Mouse (Mus musculus): ENCODE results near the gene Syn3. TPM values are rescaled to one million over a fixed set of nuclear protein-coding genes. Genes with fewer than 3 reads are reported as not detected.
"Not testable (repeated sequence)": the region's sequence is repeated elsewhere in the genome, so short reads cannot be mapped to it uniquely, and the experiment has no call there.

The Syn3 gene
- 10 to 100 TPM; 23.0 to 27.5 TPM for total RNA-seq (2021)
- long read RNA-seq, experiment 1, partial matches to known transcripts, result 0 of 4 reads
- long read RNA-seq, experiment 1, other reads (novel, unspliced or antisense), result 4 of 4 reads
- long read RNA-seq, experiment 2, partial matches to known transcripts, result 0 of 1 reads
- long read RNA-seq, experiment 2, other reads (novel, unspliced or antisense), result 1 of 1 reads

DNA sequence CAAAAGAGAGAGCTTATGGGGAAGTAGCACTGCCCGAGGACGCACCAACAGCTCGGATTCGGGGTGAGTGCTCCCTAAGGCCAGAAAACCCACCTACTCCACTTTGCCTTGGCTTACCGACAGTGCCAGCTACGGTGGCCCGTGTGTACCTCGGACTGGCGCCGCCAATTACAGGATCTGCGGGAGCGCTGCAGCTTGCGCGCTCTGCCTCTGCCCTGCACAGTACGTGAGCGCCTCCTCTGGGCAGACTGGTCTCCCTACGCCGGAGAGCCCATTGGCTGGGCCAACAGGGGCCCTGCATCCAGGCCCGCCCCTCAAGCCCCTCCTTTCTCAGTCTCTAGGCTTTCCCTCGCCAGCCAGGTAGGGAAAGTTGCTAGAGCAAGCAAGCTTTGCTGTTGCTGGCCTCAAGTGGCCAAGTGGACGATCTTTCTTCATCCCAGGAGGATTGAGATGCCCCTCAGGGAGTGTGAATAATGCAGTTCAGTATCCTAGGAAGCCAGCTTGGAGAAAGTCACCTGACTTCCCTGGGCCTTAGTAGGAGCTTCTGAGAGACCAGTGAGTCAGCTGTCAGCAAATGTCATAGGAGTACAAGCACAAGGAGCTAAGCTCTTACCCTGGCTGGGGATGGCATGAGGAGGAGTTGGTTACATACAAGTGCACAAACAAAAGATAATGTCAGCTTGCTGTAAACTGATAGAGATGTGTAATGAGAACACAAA lies at the start of gene Syn3:
Syn3 (minus strand) TSS at position 224 of the 719 bp plus-strand sequence.
- DNase-seq (ENCODE audit: low spot score in 2 of 2), result peak; percentile 95 to 97

GRCm38 (mm10) chr10:86526357-86526874 lies 27.7 kb upstream of the Syn3 start:
- DNase-seq (ENCODE audit: low spot score in 2 of 2), result not testable (repeated sequence)

DNA sequence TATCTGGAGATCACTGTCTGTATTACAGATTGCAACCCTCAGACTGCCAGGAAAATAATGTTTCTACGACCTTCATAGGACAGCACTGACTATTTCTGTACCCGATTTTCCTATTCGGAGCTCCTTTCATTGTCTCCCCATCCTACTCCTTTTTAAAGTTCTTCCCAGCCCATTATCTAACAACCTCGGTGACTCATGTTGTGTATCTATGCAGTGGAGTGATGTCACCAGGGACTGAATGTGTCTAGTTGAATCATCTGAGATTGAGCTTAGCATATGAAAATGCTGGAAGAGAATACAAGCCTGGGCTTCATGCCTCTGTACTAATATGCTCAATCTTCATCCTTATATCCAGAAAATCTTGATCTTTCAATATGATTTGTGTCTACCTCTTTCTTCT lies 15.1 kb upstream of the Syn3 start:
- DNase-seq (ENCODE audit: low spot score in 2 of 2), result peak in 1 of 2 experiments; percentile 17

DNA sequence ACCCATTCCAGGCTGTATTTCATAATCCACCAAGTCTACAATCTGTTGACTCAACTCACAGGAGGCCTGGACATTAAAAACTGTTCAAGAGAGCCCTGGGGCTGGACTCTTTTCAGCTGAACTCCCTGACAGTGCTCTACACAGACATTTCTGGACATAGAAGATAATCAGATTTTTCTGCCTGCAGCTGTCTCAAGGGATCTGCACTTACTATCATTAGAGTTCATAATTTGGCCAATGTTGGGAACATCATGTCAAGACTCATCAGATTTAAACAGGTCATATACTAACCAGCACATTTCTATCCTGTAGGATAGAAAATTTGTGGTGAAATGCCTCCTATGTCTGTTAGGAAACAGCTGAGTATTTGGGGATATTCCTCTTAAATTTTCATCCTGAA lies 12.2 kb upstream of the Syn3 start:
- no peak for DNase-seq (ENCODE audit: low spot score in 2 of 2)

DNA sequence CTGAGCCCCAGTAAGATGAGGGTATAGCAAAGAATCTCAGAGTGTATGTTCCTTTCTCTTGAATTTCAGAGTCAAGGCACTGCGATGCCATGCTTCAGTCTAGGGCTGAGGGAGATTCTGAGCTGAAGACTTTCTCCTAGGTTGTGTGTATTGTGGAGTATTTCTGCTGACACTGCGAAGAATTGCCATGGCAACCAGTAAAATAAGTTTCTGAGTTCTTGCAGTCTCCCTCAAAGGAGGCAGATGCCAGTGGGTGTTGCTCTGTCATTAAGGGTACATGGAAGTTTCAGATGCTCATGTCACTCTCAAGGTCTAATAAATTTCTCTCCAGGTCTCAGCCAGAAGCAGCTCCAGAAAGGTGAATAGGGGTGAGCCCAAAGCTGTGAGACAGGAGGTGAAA lies 3.4 kb upstream of the Syn3 start:
- peak in 1 of 2 experiments; percentile 54 for DNase-seq (ENCODE audit: low spot score in 2 of 2)

DNA sequence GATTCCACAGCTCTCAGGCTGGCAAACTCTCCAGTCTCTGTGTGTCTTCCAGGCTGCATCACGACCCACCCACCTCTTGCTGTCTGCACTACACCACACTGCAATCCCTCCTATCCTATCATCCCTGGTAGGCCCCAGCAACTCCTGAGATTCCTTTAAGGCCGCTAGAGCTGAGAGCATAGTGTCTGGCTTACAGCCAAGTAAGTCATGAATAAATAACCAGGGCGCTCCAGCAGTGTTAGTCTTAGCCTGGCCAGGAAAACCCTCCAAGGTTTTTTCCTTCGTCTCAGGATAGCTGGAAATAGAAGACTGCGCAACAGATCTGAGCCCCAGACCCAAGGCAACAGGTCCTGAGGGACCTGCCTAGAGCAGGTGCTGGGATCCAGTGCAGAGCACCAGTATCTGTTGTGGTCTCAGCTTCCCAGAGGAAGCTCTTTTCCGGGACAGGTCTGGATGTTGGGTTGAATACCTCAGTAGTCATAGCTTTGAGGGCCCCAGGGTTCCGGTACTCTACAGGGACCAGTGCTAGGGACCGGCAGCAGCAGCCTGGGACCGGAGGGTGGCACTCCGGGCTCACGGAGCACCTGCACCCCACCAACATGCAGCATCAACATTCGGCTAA lies 534 bp downstream of the Syn3 start:
- DNase-seq (ENCODE audit: low spot score in 2 of 2), result peak; percentile 42 to 63

DNA sequence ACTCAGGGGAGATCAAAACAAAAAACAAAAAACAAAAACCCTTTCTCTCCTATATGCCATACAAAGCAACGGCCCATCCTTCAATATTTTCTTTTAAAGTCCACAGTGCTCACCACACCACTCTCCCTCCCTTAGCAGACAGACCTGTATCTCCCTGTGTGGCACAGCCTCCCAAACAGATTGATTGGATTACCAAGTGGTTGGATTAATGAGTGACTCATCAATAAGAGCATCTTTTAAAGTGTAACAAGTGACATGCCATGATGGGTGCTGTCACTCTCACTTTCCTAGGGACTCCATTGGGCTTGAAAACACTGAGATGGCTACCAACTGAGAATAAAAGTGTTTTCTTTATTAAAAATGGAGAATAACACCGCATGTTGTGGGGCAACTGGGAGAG lies 2.8 kb downstream of the Syn3 start:
- DNase-seq (ENCODE audit: low spot score in 2 of 2), result no peak

GRCm38 (mm10) chr10:86493140-86493539 lies 5.6 kb downstream of the Syn3 start:
- peak in 1 of 2 experiments; percentile 9 for DNase-seq (ENCODE audit: low spot score in 2 of 2)

DNA sequence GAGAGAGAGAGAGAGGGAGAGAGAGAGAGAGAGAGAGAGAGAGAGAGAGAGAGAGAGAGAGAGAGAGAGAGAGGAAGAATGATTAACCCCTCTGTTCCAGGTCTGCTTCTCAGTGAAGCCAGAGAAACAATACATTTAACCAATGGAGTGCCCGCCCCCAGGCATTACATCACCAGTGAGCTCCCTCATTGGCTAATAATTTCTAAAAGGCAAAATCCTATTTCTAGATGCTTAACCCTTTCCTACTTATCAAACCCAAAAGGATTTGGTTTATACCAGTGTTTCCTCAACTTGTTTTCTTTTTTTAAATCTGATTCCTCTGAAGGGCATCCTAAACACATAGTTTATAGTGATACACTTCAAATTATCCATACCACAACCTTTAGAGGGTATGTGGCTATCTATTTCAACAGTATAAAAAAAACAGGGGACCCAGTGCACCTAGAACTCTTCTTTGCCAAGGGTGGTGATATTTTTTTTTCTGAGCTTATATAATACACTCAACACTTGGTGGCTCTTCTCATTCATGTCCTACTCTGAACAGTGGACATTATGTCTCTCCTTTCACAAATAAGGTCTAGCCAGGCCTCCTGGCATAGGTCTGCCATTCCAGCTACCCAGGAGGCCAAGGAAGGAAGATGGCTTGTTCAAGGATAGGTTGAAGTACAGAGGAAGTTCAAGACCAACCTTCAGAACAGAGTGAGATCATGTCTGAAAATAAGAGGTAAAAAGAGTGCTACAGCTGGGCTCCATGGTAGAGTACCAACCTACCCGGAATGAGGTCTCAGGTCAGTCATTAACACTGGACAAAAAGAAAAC lies 6.4 kb downstream of the Syn3 start:
- peak in 1 of 2 experiments; percentile 27 for DNase-seq (ENCODE audit: low spot score in 2 of 2)

DNA sequence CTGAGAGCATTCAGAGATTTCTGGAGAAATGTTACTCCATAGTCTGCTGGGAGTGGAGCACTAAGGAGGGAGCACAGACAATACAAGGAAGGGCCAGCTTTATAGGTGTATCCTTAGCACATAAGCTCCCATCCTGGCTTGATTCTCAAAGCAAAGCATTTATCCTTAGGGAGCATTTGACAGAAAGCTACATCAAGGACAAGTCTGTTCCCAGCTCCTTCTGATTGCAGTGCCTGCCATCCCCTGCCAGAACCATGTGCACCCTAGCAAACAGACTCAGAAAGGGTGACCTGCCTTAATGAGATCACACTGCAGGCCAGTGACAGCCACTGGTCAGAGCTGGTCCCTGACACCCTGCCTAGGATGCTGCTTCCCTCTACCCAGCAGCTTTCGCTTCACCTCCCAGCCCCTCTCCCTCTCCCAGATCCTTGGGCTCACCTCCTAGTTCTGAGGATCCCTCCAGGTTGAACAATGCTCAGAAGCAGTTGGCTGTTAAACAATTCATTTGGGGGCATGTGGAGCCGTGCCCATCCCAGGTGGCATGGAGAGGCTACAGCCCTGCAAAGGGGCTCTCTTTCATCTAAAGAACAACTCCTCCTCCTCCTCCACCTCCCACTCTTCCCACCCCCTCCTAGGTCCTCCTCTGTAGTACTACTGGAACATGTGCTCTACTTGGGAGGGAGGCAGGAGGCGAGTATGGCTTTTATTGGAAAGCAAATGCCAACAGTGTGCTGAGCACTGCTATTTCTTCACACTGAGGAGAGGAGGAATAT lies 7.2 kb downstream of the Syn3 start:
- DNase-seq (ENCODE audit: low spot score in 2 of 2), result no peak

DNA sequence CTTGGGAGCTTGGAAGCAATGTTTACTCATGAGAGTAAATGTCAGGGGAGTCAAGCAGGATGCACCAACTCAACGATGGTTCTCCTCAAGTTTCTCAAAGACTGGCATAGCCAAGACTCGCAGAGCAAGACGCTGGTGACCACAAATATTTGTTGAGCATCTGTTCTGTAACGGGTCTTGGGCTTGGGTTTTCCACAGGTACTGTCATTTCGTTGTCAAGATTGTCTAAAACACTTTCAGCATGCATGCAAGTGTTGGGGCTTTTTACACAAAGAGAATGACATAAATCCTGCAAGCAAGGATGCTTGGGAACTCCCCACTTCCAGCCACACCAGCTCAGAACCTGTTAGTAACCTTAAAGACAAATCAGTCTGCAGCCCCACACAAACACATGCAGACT lies 10.2 kb downstream of the Syn3 start:
- no peak for DNase-seq (ENCODE audit: low spot score in 2 of 2)

GRCm38 (mm10) chr10:86485971-86486370 lies 12.7 kb downstream of the Syn3 start:
- peak; percentile 19 to 51 for DNase-seq (ENCODE audit: low spot score in 2 of 2)

DNA sequence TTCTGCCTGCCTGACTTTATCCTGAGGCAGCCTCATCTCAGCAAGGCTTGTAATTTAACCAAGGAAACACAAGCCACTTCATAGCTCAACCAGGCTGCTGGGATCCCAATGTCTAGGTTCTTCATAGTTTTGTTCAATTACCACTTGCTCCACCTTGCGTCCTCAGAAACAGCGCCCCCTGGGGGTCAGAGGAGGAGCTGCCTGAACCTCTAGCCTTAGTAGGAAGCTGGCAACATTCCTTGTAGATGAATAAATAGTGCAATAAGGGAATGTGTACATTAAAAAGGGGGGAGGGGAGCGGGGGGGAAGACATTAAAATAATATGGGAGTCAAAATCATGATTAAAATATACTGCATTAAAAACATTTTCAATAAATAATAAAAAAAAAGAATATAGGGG lies 14.7 kb downstream of the Syn3 start:
- DNase-seq (ENCODE audit: low spot score in 2 of 2), result no peak

GRCm38 (mm10) chr10:86482496-86482895 lies 16.2 kb downstream of the Syn3 start:
- no peak for DNase-seq (ENCODE audit: low spot score in 2 of 2)

GRCm38 (mm10) chr10:86480711-86481110 lies 18.0 kb downstream of the Syn3 start:
- peak; percentile 50 to 64 for DNase-seq (ENCODE audit: low spot score in 2 of 2)

GRCm38 (mm10) chr10:86479718-86480121 lies 19.0 kb downstream of the Syn3 start:
- DNase-seq (ENCODE audit: low spot score in 2 of 2), result no peak

- no peak for DNase-seq (ENCODE audit: low spot score in 2 of 2)
Observed at GRCm38 (mm10) chr10:86476720-86477119, 22.0 kb downstream of the Syn3 start.

GRCm38 (mm10) chr10:86475270-86475669 lies 23.4 kb downstream of the Syn3 start:
- DNase-seq (ENCODE audit: low spot score in 2 of 2), result no peak

- DNase-seq (ENCODE audit: low spot score in 2 of 2), result no peak
Observed at GRCm38 (mm10) chr10:86474176-86475154, 24.2 kb downstream of the Syn3 start.

Measured in left cerebral cortex, adult 18-20 months (tissue).